Mouse (Mus musculus) forebrain, embryonic 15.5 days (tissue): Measurements from ENCODE around the gene Rell1. TPM values are rescaled to one million over a fixed set of nuclear protein-coding genes. Genes with fewer than 3 reads are reported as not detected.

Experiments
- ATAC-seq: fragments of 200-750 bp; cut with Nextera tagmentation; replicated peaks from 2 replicates; pipeline ENCODE4 v1.8.0; 2017; ENCODE audit warnings: mild to moderate bottlenecking, moderate TSS enrichment, moderate library complexity
- H3K27ac ChIP-seq: fragments of 300-500 bp; sonication (generic); replicated peaks from 2 replicates; pipeline ENCODE4 v1.5.1; 2015; ENCODE audit warnings: mild to moderate bottlenecking, inconsistent platforms
- H3K27me3 ChIP-seq: fragments of 300-500 bp; sonication (generic); 2 replicates; pipeline ENCODE4 v1.6.1; 2015; ENCODE audit warnings: inconsistent platforms
- H3K36me3 ChIP-seq: fragments of 300-500 bp; sonication (generic); 2 replicates; pipeline ENCODE4 v1.6.1; 2015; ENCODE audit warnings: mild to moderate bottlenecking, inconsistent platforms
- H3K4me1 ChIP-seq: fragments of 300-500 bp; sonication (generic); 2 replicates; pipeline ENCODE4 v1.6.1; 2015; ENCODE audit warnings: inconsistent platforms
- H3K4me2 ChIP-seq: fragments of 300-500 bp; sonication (generic); replicated peaks from 2 replicates; pipeline ENCODE4 v1.6.1; 2015; ENCODE audit warnings: mild to moderate bottlenecking, inconsistent platforms
- H3K4me3 ChIP-seq: fragments of 300-500 bp; sonication (generic); 2 replicates; pipeline ENCODE4 v1.5.1; 2015; ENCODE audit warnings: mild to moderate bottlenecking, inconsistent platforms
- H3K9ac ChIP-seq: fragments of 300-500 bp; sonication (generic); replicated peaks from 2 replicates; pipeline ENCODE4 v1.6.1; 2015; ENCODE audit warnings: mild to moderate bottlenecking, inconsistent platforms
- H3K9me3 ChIP-seq: fragments of 300-500 bp; sonication (generic); 2 replicates; pipeline ENCODE4 v1.6.1; 2016; ENCODE audit warnings: inconsistent platforms
- WGBS: fragments of 180-500 bp; shearing (Covaris S2); methylation state at CpG from one replicate; pipeline ENCODE4 v1.1.7; 2015; ENCODE audit warnings: mixed read lengths; 5-methylcytosine and 5-hydroxymethylcytosine counted together
- polyA plus RNA-seq: library from polyadenylated mRNA; unstranded; fragments of >200 nt; fragmentation: Nextera tagmentation; extraction: Ambion mirVana; gene quantifications from 2 replicates; pipeline ENCODE4 v1.2.1, GENCODE M21; 2015

The Rell1 gene
- polyA plus RNA-seq, 1 experiment from 2014 or later = 14.1 TPM

- Histone ChIP-seq H3K9me3 (no peaks in the 10 kb centered on the region), H3K4me1 (no peaks in the 10 kb centered on the region; the same call in 1 of the 2 replicates), H3K27ac (no peak overlapping the region), H3K4me3 (no peak overlapping the region), H3K27me3 (no peaks in the 10 kb centered on the region), H3K9ac (no peak overlapping the region), H3K4me2 (no peak overlapping the region), H3K36me3 (no peaks in the 10 kb centered on the region)
- 43% methylated on average over 3 of the region's 3 CpGs for WGBS
- no peak for ATAC-seq
Observed at GRCm38 (mm10) chr5:63949195-63949594, 19.5 kb downstream of the Rell1 start.

- Histone ChIP-seq H3K36me3 (no peaks in the 10 kb centered on the region), H3K4me3 (no peak overlapping the region), H3K9me3 (no peaks in the 10 kb centered on the region), H3K27me3 (no peaks in the 10 kb centered on the region), H3K9ac (no peak overlapping the region), H3K4me2 (no peak overlapping the region), H3K4me1 (no peaks in the 10 kb centered on the region; the same call in 1 of the 2 replicates), H3K27ac (no peak overlapping the region)
- WGBS = 54% methylated on average over 8 of the region's 8 CpGs
- no peak for ATAC-seq
Observed at GRCm38 (mm10) chr5:63947526-63947925, 21.2 kb downstream of the Rell1 start.

GRCm38 (mm10) chr5:63943291-63943690, 25.4 kb downstream of the Rell1 start:
- H3K4me3 ChIP-seq = no peak overlapping the region
- no peaks in the 10 kb centered on the region for H3K27me3 ChIP-seq
- ATAC-seq = no peak
- H3K27ac ChIP-seq = no peak overlapping the region
- H3K9me3 ChIP-seq = no peaks in the 10 kb centered on the region
- no peak overlapping the region for H3K4me2 ChIP-seq
- H3K9ac ChIP-seq = no peak overlapping the region
- H3K36me3 ChIP-seq = no peaks in the 10 kb centered on the region
- WGBS = 93% methylated on average over 9 of the region's 9 CpGs
- no peaks in the 10 kb centered on the region for H3K4me1 ChIP-seq

GRCm38 (mm10) chr5:63941891-63942290, 26.8 kb downstream of the Rell1 start:
- H3K27ac ChIP-seq = no peak overlapping the region
- H3K36me3 ChIP-seq = no peaks in the 10 kb centered on the region
- no peak for ATAC-seq
- no peak overlapping the region for H3K9ac ChIP-seq
- WGBS = 89% methylated on average over 5 of the region's 5 CpGs
- H3K4me2 ChIP-seq = no peak overlapping the region
- no peaks in the 10 kb centered on the region for H3K4me1 ChIP-seq
- no peaks in the 10 kb centered on the region for H3K9me3 ChIP-seq
- H3K4me3 ChIP-seq = no peak overlapping the region
- H3K27me3 ChIP-seq = no peaks in the 10 kb centered on the region

GRCm38 (mm10) chr5:63938575-63938974, 30.1 kb downstream of the Rell1 start:
- Histone ChIP-seq H3K4me3 (no peak overlapping the region), H3K9ac (no peak overlapping the region), H3K27me3 (no peaks in the 10 kb centered on the region), H3K4me1 (no peaks in the 10 kb centered on the region), H3K27ac (no peak overlapping the region), H3K4me2 (no peak overlapping the region), H3K9me3 (no peaks in the 10 kb centered on the region), H3K36me3 (peaks cover 4% of the 10 kb centered on the region; the same call in 1 of the 2 replicates)
- no peak for ATAC-seq
- 72% methylated on average over 4 of the region's 4 CpGs for WGBS

GRCm38 (mm10) chr5:63936740-63937139, 32.0 kb downstream of the Rell1 start:
- Histone ChIP-seq H3K4me3 (no peak overlapping the region), H3K9ac (no peak overlapping the region), H3K4me2 (no peak overlapping the region), H3K9me3 (no peaks in the 10 kb centered on the region), H3K27me3 (no peaks in the 10 kb centered on the region), H3K27ac (no peak overlapping the region), H3K4me1 (peaks cover 5% of the 10 kb centered on the region; the same call in 1 of the 2 replicates), H3K36me3 (peaks cover 4% of the 10 kb centered on the region; the same call in 1 of the 2 replicates)
- ATAC-seq = no peak
- WGBS = 81% methylated on average over 6 of the region's 6 CpGs

- no peak overlapping the region for H3K27ac ChIP-seq
- no peak overlapping the region for H3K9ac ChIP-seq
- H3K9me3 ChIP-seq = no peaks in the 10 kb centered on the region
- no peaks in the 10 kb centered on the region for H3K27me3 ChIP-seq
- H3K36me3 ChIP-seq = peaks cover 4% of the 10 kb centered on the region; the same call in 1 of the 2 replicates
- no peak for ATAC-seq
- peaks cover 5% of the 10 kb centered on the region; the same call in 1 of the 2 replicates for H3K4me1 ChIP-seq
- H3K4me2 ChIP-seq = no peak overlapping the region
- WGBS = 92% methylated on average over 6 of the region's 6 CpGs
- H3K4me3 ChIP-seq = no peak overlapping the region
Observed at GRCm38 (mm10) chr5:63935581-63935980, 33.1 kb downstream of the Rell1 start.

- no peak for ATAC-seq
- Histone ChIP-seq H3K36me3 (peaks cover 10% of the 10 kb centered on the region; the same call in 1 of the 2 replicates), H3K4me1 (peaks cover 5% of the 10 kb centered on the region; the same call in 1 of the 2 replicates), H3K9ac (no peak overlapping the region), H3K4me3 (no peak overlapping the region), H3K27ac (no peak overlapping the region), H3K4me2 (no peak overlapping the region), H3K27me3 (no peaks in the 10 kb centered on the region), H3K9me3 (no peaks in the 10 kb centered on the region)
- WGBS = 26% methylated on average over 10 of the region's 10 CpGs
Observed at GRCm38 (mm10) chr5:63932829-63933228, 35.9 kb downstream of the Rell1 start.

GRCm38 (mm10) chr5:63930824-63931358, 37.8 kb downstream of the Rell1 start:
- Histone ChIP-seq H3K27me3 (no peaks in the 10 kb centered on the region), H3K27ac (no peak overlapping the region), H3K9ac (no peak overlapping the region), H3K4me3 (no peak overlapping the region), H3K4me1 (peaks cover 5% of the 10 kb centered on the region; the same call in 1 of the 2 replicates), H3K36me3 (peaks cover 12% of the 10 kb centered on the region; the same call in 1 of the 2 replicates), H3K4me2 (no peak overlapping the region), H3K9me3 (no peaks in the 10 kb centered on the region)
- WGBS = 70% methylated on average over 4 of the region's 4 CpGs
- no peak for ATAC-seq

GRCm38 (mm10) chr5:63925035-63925628, 43.6 kb downstream of the Rell1 start:
- Histone ChIP-seq H3K27me3 (no peaks in the 10 kb centered on the region), H3K9me3 (no peaks in the 10 kb centered on the region), H3K4me2 (no peak overlapping the region), H3K9ac (no peak overlapping the region), H3K27ac (no peak overlapping the region), H3K36me3 (peaks cover 9% of the 10 kb centered on the region; the same call in 1 of the 2 replicates), H3K4me1 (no peaks in the 10 kb centered on the region), H3K4me3 (no peak overlapping the region)
- WGBS = 94% methylated on average over 14 of the region's 14 CpGs
- ATAC-seq = no peak

GRCm38 (mm10) chr5:63923305-63924025, 45.2 kb downstream of the Rell1 start:
- 86% methylated on average over 13 of the region's 13 CpGs for WGBS
- Histone ChIP-seq H3K4me1 (no peaks in the 10 kb centered on the region), H3K9me3 (no peaks in the 10 kb centered on the region), H3K4me3 (no peak overlapping the region), H3K36me3 (peaks cover 2% of the 10 kb centered on the region; the same call in 1 of the 2 replicates), H3K27ac (no peak overlapping the region), H3K27me3 (no peaks in the 10 kb centered on the region), H3K9ac (no peak overlapping the region), H3K4me2 (no peak overlapping the region)
- no peak for ATAC-seq

GRCm38 (mm10) chr5:63918201-63918600, 50.5 kb downstream of the Rell1 start:
- no peak overlapping the region for H3K4me2 ChIP-seq

More at GRCm38 (mm10) chr5:63918201-63918600, 50.5 kb downstream of the Rell1 start:
- 82% methylated on average over 4 of the region's 4 CpGs for WGBS
- H3K4me1 ChIP-seq = no peaks in the 10 kb centered on the region
- no peak overlapping the region for H3K9ac ChIP-seq
- no peak for ATAC-seq
- no peaks in the 10 kb centered on the region for H3K36me3 ChIP-seq
- no peaks in the 10 kb centered on the region for H3K9me3 ChIP-seq
- H3K4me3 ChIP-seq = no peak overlapping the region
- H3K27me3 ChIP-seq = no peaks in the 10 kb centered on the region
- no peak overlapping the region for H3K27ac ChIP-seq
